Mouse (Mus musculus): Measurements from ENCODE around the gene Epop.

DNA sequence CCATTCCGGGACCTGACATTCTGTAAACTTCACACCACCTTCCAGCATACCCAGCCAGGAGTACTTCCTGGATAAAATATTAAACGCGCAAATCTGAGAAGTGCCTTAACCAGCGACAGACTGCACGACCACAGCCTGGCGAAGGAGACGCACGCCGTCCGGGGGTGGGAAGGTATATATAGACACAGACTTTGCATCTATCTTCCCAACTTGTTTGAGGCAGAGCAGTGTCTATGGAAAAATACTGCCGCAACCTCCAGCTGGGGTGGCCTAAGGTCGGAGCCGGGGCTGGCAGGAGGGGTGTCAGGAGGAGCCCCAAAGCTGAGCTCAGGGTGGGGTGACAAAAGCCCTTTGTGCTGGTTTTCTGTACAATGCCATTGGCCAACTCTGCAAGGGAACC is 19.8 kb downstream of the Epop start:
- TF ChIP-seq EP300 (IDR thresholded peaks at IDR 0.05), result no peak
- no peak for TF ChIP-seq CTCF (IDR thresholded peaks at IDR 0.05)
